Mouse (Mus musculus) thymus, adult 2 months (tissue): Measurements from ENCODE around the gene Casp2.

Experiments
- CTCF ChIP-seq: fragments of 200-500 bp; IDR thresholded peaks from 2 replicates; pipeline ENCODE4 v1.5.1; 2012; ENCODE audit warnings: mild to moderate bottlenecking, control low read depth, low read length, moderate library complexity, borderline replicate concordance; ENCODE audit not compliant: control insufficient read depth, poor library complexity, insufficient read depth; ENCODE audit errors: extremely low read depth
- POLR2A ChIP-seq: fragments of 200-500 bp; IDR thresholded peaks from 2 replicates; pipeline ENCODE4 v1.6.1; 2012; ENCODE audit warnings: mild to moderate bottlenecking, low read length, control low read depth, moderate library complexity; ENCODE audit not compliant: control insufficient read depth, poor library complexity, insufficient read depth; ENCODE audit errors: extremely low read depth

DNA sequence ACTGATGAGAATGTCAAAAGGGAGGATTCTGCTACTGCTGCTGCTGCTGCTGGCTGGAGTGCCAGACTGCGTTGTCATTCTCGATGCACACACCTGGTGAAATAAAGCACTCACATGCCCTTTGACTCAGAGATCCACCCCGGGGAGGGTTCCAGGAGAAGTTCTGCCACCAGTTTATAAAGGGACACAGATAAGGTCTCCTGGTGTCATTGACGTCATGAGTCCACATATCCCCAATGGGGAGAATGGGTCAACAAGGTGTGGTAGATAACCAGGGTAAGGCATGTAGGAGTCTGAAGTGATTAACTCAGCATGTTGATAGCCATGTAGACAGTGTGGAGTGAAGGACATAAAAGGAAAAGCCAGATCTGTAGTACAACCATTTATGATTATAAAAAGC, 35.2 kb upstream of the Casp2 start:
- TF ChIP-seq POLR2A (no peak), CTCF (no peak)
